Comparison of ENCODE assay signal across 8 mouse cellular contexts in genomic region chr7:114020704-114021093, GRCm38 (mm10).
DNase-seq lines count a peak whose midpoint lies in the region; ATAC-seq lines count a peak whose summit lies in the region.

No protein-coding gene starts in this region.

- H3K9me3 ChIP-seq in hindbrain, embryonic 15.5 days = no peaks in the 10 kb centered on the region

- H3K27me3 ChIP-seq in hindbrain, embryonic 15.5 days = 0 out of 2 replicates have a peak, but pooled peaks cover 2% of the 10 kb centered on the region

- DNase-seq in T-cell, adult 2 months (ENCODE audit: low spot score) = peak; percentile 65
- DNase-seq in cerebellum, postnatal 14 days = peak; percentile 90 to 93
- DNase-seq in frontal cortex, postnatal 14 days (ENCODE audit: low spot score in 2 of 2) = peak; percentile 54 to 80
- DNase-seq in layer of hippocampus, postnatal 36 days = peak; percentile 79 to 81
- DNase-seq in lung, postnatal 36 days = peak; percentile 83
- DNase-seq in retina, postnatal 1 day = peak; percentile 88
- peak; percentile 78 for DNase-seq in thymus, postnatal 4 days

- under 1% methylated on average over 11 of the region's 11 CpGs for WGBS in hindbrain, embryonic 15.5 days

- H3K4me1 ChIP-seq in hindbrain, embryonic 15.5 days (replicated peaks) = peaks cover 9% of the 10 kb centered on the region; the same call in 1 of the 2 replicates

- peak overlapping the region; percentile 28 for H3K4me3 ChIP-seq in hindbrain, embryonic 15.5 days

- H3K36me3 ChIP-seq in hindbrain, embryonic 15.5 days = no peaks in the 10 kb centered on the region

- no peak overlapping the region for H3K9ac ChIP-seq in hindbrain, embryonic 15.5 days

- ATAC-seq in hindbrain, embryonic 15.5 days (ENCODE audit: low FRiP score, low read depth) = peak; percentile 58

- peak overlapping the region; percentile 49 for H3K27ac ChIP-seq in hindbrain, embryonic 15.5 days (replicated peaks)

- H3K4me2 ChIP-seq in hindbrain, embryonic 15.5 days = peak overlapping the region; percentile 61

Comparison
In these comparisons a context has a peak if more than half of its experiments do, and no peak if none do; other contexts are left out.
1. Peak in every context shown above with its lines: DNase-seq, ATAC-seq, H3K4me3 ChIP-seq and H3K27ac ChIP-seq.